9 mouse cellular contexts compared by ENCODE assay signal in the genomic region with DNA sequence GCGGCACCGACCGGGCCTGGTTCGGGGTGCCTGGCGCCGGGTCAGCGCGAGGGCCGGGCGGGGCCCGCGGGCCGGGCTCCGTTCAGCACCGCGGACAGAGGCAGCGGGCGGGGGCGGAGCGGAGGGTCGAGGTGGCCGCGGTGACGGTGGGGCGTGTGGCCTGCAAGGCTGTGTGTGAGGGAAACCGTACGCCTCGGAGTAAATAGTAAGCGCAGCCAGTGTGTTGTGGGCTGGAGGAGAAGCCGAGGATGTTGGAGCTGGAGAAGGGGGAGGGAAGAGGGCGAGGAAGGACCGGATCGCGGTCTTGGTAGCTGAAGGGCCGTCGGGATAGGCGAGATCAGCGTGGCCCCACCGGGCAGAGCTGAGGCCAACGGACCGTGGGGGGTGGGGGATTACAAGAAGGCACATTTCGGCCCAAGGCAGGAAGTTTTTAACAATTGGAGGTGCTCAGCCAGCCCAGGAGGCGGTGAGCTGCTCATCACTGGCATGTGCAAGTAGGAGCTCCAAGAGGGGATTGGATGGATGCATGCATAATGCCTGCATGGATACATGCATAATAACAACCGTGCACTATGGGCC. TPM values are rescaled to one million over a fixed set of nuclear protein-coding genes. Genes with fewer than 3 reads are reported as not detected.
DNase-seq lines count a peak whose midpoint lies in the region; ATAC-seq and TF ChIP-seq lines count a peak whose summit lies in the region.
"Had no signal": no experiment of that assay in that cellular context is flagged by ENCODE, and none has a peak within 500 bp of the region (broad histone marks: within the 10 kb centered on the region; RNA-seq: fewer than 3 reads in every experiment).

No protein-coding gene starts in this region.

- peak overlapping the region; percentile 96 for H3K27ac ChIP-seq in hindbrain, postnatal 0 days

- TF ChIP-seq CTCF in hindbrain, postnatal 0 days (IDR thresholded peaks at IDR 0.05; ENCODE audit: low read depth), result peak; percentile 23; the same call in 1 of the 2 replicates

- H3K9me3 ChIP-seq in hindbrain, postnatal 0 days (ENCODE audit: low read length), result no peaks in the 10 kb centered on the region
- no peaks in the 10 kb centered on the region for H3K9me3 ChIP-seq in megakaryocyte, embryonic 14.5 days

- no peaks in the 10 kb centered on the region for H3K36me3 ChIP-seq in hindbrain, postnatal 0 days (ENCODE audit: insufficient read depth, low read length)
- no peaks in the 10 kb centered on the region for H3K36me3 ChIP-seq in megakaryocyte, embryonic 14.5 days (replicated peaks; ENCODE audit: low read length)

- intact Hi-C loops in left cerebral cortex, postnatal 25 days (cut with DNase I), result loop anchor here (5.0 kb wide), 1 partner anchor 37 kb away; no protein-coding TSS in a partner anchor

- WGBS in hindbrain, postnatal 0 days, result 2% methylated on average over 39 of the region's 44 CpGs

- H3K9ac ChIP-seq in hindbrain, postnatal 0 days (replicated peaks; ENCODE audit: low read length), result peak overlapping the region; percentile 96

- peak overlapping the region; percentile 76 for H3K4me3 ChIP-seq in hindbrain, postnatal 0 days (ENCODE audit: low read length)
- peak overlapping the region; percentile 89 for H3K4me3 ChIP-seq in megakaryocyte, embryonic 14.5 days (replicated peaks)

- peaks cover 5% of the 10 kb centered on the region; the same call in 1 of the 2 replicates for H3K4me1 ChIP-seq in hindbrain, postnatal 0 days (ENCODE audit: insufficient read depth, low read length)
- peaks cover 7% of the 10 kb centered on the region for H3K4me1 ChIP-seq in megakaryocyte, embryonic 14.5 days

- H3K27me3 ChIP-seq in hindbrain, postnatal 0 days (ENCODE audit: insufficient read depth, low read length), result no peaks in the 10 kb centered on the region
- H3K27me3 ChIP-seq in megakaryocyte, embryonic 14.5 days (replicated peaks), result peaks cover 82% of the 10 kb centered on the region

- peak; percentile 73 for ATAC-seq in hindbrain, postnatal 0 days
- no peak for ATAC-seq in erythroblast, adult 5-6 weeks (replicated peaks; ENCODE audit: low FRiP score, poor library complexity, severe bottlenecking)

- peak; percentile 89 for DNase-seq in adrenal gland, postnatal 10 days
- peak; percentile 88 to 89 for DNase-seq in cerebellum, postnatal 14 days
- peak; percentile 48 to 51 for DNase-seq in frontal cortex, postnatal 36 days (ENCODE audit: low spot score in 2 of 2)
- DNase-seq in hindbrain, postnatal 0 days (ENCODE audit: low spot score), result peak; percentile 69
- DNase-seq in left cerebral cortex, postnatal 25 days (ENCODE audit: low spot score in 2 of 2), result peak; percentile 52 to 59
- peak; percentile 54 to 71 for DNase-seq in right cerebral cortex, postnatal 10 days (ENCODE audit: low spot score in 2 of 2)

- peak overlapping the region; percentile 77 for H3K4me2 ChIP-seq in hindbrain, postnatal 0 days (ENCODE audit: low read depth, low read length)

RNA-seq across cellular contexts. Expression of a gene that starts 0.6 kb away (rescaled TPM):
- total RNA-seq in adrenal gland, postnatal 10 days (2021), result 1 to 10 TPM; 2.5 to 3.4 TPM
- total RNA-seq in hindbrain, postnatal 0 days (2014; rRNA removed), result 161 and 179 TPM in 2 replicates
- 12.2 and 12.4 TPM in 2 replicates for polyA plus RNA-seq in hindbrain, postnatal 0 days (2015; fragmentation: Nextera tagmentation; extraction: Ambion mirVana)
- 10 to 100 TPM; 37.2 to 38.8 TPM for total RNA-seq in left cerebral cortex, postnatal 25 days (2021)
- not detected in 2 replicates for polyA plus RNA-seq in megakaryocyte, embryonic 14.5 days (2012; ENCODE audit: insufficient read depth, low replicate concordance)
- total RNA-seq in erythroblast, adult 5-6 weeks (2015; ENCODE audit: low replicate concordance), result not detected in 2 replicates
- not detected in 2 replicates for total RNA-seq in erythroblast, adult 5-6 weeks (2017; ENCODE audit: low replicate concordance)

RNA-seq across cellular contexts. Expression of a gene that starts 24.9 kb away (rescaled TPM):
- 10 to 100 TPM; 20.6 to 34.4 TPM for total RNA-seq in adrenal gland, postnatal 10 days (2021)
- 1.1 and 1.4 TPM in 2 replicates for total RNA-seq in hindbrain, postnatal 0 days (2014; rRNA removed)
- 1.6 and 2.6 TPM in 2 replicates for polyA plus RNA-seq in hindbrain, postnatal 0 days (2015; fragmentation: Nextera tagmentation; extraction: Ambion mirVana)
- 1 to 10 TPM in 1 of 2 experiments, under 1 TPM in 1; 0.96 to 1.3 TPM for total RNA-seq in left cerebral cortex, postnatal 25 days (2021)
- polyA plus RNA-seq in megakaryocyte, embryonic 14.5 days (2012; ENCODE audit: insufficient read depth, low replicate concordance), result 1.1 TPM in 1 of 2 replicates, not detected in the other
- total RNA-seq in erythroblast, adult 5-6 weeks (2015; ENCODE audit: low replicate concordance), result not detected in 2 replicates
- total RNA-seq in erythroblast, adult 5-6 weeks (2017; ENCODE audit: low replicate concordance), result 0.51 TPM in 1 of 2 replicates, not detected in the other

RNA-seq across cellular contexts. Expression of a gene that starts 40.1 kb away (rescaled TPM):
- total RNA-seq in adrenal gland, postnatal 10 days (2021), result not detected
- not detected in 2 replicates for total RNA-seq in hindbrain, postnatal 0 days (2014; rRNA removed)
- polyA plus RNA-seq in hindbrain, postnatal 0 days (2015; fragmentation: Nextera tagmentation; extraction: Ambion mirVana), result not detected in 2 replicates
- total RNA-seq in left cerebral cortex, postnatal 25 days (2021), result not detected
- not detected in 2 replicates for polyA plus RNA-seq in megakaryocyte, embryonic 14.5 days (2012; ENCODE audit: insufficient read depth, low replicate concordance)
- not detected in 2 replicates for total RNA-seq in erythroblast, adult 5-6 weeks (2015; ENCODE audit: low replicate concordance)
- not detected in 2 replicates for total RNA-seq in erythroblast, adult 5-6 weeks (2017; ENCODE audit: low replicate concordance)
- polyA plus RNA-seq: large intestine, adult 2 months had no signal

RNA-seq across cellular contexts. Expression of a gene that starts 43.5 kb away (rescaled TPM):
- 10 to 100 TPM; 54.2 to 56.7 TPM for total RNA-seq in adrenal gland, postnatal 10 days (2021)
- total RNA-seq in hindbrain, postnatal 0 days (2014; rRNA removed), result 31.9 and 35.4 TPM in 2 replicates
- 52.2 and 53.4 TPM in 2 replicates for polyA plus RNA-seq in hindbrain, postnatal 0 days (2015; fragmentation: Nextera tagmentation; extraction: Ambion mirVana)
- total RNA-seq in left cerebral cortex, postnatal 25 days (2021), result 10 to 100 TPM; 58.7 to 62.3 TPM
- polyA plus RNA-seq in megakaryocyte, embryonic 14.5 days (2012; ENCODE audit: insufficient read depth, low replicate concordance), result 30.5 and 31.7 TPM in 2 replicates
- total RNA-seq in erythroblast, adult 5-6 weeks (2015; ENCODE audit: low replicate concordance), result 1.3 and 3.8 TPM in 2 replicates
- 2.4 and 3.5 TPM in 2 replicates for total RNA-seq in erythroblast, adult 5-6 weeks (2017; ENCODE audit: low replicate concordance)

RNA-seq across cellular contexts. Expression of a gene that starts 46.5 kb away (rescaled TPM):
- 10 to 100 TPM; 32.0 to 39.6 TPM for total RNA-seq in adrenal gland, postnatal 10 days (2021)
- 32.0 and 40.7 TPM in 2 replicates for total RNA-seq in hindbrain, postnatal 0 days (2014; rRNA removed)
- 27.9 and 35.2 TPM in 2 replicates for polyA plus RNA-seq in hindbrain, postnatal 0 days (2015; fragmentation: Nextera tagmentation; extraction: Ambion mirVana)
- total RNA-seq in left cerebral cortex, postnatal 25 days (2021), result 10 to 100 TPM; 16.9 to 19.2 TPM
- polyA plus RNA-seq in megakaryocyte, embryonic 14.5 days (2012; ENCODE audit: insufficient read depth, low replicate concordance), result 90.3 and 158 TPM in 2 replicates
- total RNA-seq in erythroblast, adult 5-6 weeks (2015; ENCODE audit: low replicate concordance), result 6.7 and 7.3 TPM in 2 replicates
- total RNA-seq in erythroblast, adult 5-6 weeks (2017; ENCODE audit: low replicate concordance), result 8.2 and 9.8 TPM in 2 replicates

Comparison
In these comparisons a context has a peak if more than half of its experiments do, and no peak if none do; other contexts are left out.
1. RNA of a gene that starts 0.6 kb away (total RNA-seq): 161 to 179 TPM in hindbrain, postnatal 0 days and 37.2 to 38.8 TPM in left cerebral cortex, postnatal 25 days; 2.5 to 3.4 TPM in adrenal gland, postnatal 10 days and not detected in erythroblast, adult 5-6 weeks; every median in the first group is over 4 times any median in the second.
2. Peak in every context shown above with its lines, with median percentiles within 50 percentile points of each other: DNase-seq.